In the genomic region with DNA sequence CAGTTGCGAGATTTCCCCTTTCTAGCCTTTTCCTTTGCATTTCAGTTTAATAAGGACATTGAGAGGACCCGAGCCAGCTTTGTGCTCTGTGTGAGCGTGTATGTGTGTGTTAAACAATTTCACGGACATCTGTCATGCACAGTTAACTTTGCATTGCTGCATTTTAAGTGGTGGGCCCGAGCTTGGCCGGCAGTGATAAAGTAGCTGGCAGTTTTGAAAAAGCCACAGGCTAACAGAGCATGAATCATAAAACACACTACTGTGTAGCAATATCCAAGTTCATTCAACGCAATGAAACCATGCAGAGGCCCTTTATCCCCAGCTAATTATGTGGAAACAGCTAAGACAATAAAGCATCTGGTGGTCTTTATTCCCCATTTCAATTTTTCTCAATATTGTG, we compare ENCODE assay signal across 12 mouse cellular contexts.
DNase-seq lines count a peak whose midpoint lies in the region; ATAC-seq lines count a peak whose summit lies in the region.
"Had no signal": no experiment of that assay in that cellular context is flagged by ENCODE, and none has a peak within 500 bp of the region (broad histone marks: within the 10 kb centered on the region; RNA-seq: fewer than 3 reads in every experiment).

No protein-coding gene starts in this region.

- H3K27ac ChIP-seq in embryonic facial prominence, embryonic 15.5 days (replicated peaks) = no peak overlapping the region
- H3K27ac ChIP-seq in neural tube, embryonic 12.5 days = no peak overlapping the region
- H3K27ac ChIP-seq in liver, embryonic 11.5 days (ENCODE audit: low read depth, low read length) = no peak overlapping the region
- H3K27ac ChIP-seq: heart, embryonic 15.5 days; layer of hippocampus, adult 2 months; liver, embryonic 14.5 days had no signal

- no peak overlapping the region for H3K9ac ChIP-seq in embryonic facial prominence, embryonic 15.5 days
- no peak overlapping the region for H3K9ac ChIP-seq in neural tube, embryonic 12.5 days
- no peak overlapping the region for H3K9ac ChIP-seq in liver, embryonic 11.5 days (ENCODE audit: low read depth, low read length)
- H3K9ac ChIP-seq: heart, embryonic 15.5 days; liver, embryonic 14.5 days had no signal

- H3K9me3 ChIP-seq in embryonic facial prominence, embryonic 15.5 days (replicated peaks) = no peaks in the 10 kb centered on the region
- no peaks in the 10 kb centered on the region for H3K9me3 ChIP-seq in neural tube, embryonic 12.5 days
- no peaks in the 10 kb centered on the region for H3K9me3 ChIP-seq in liver, embryonic 11.5 days (ENCODE audit: control insufficient read depth, low read length)
- H3K9me3 ChIP-seq: heart, embryonic 15.5 days had no signal

- ATAC-seq in embryonic facial prominence, embryonic 15.5 days (ENCODE audit: insufficient number of reproducible peaks, low FRiP score, low TSS enrichment, low read depth) = no peak; the same call in 1 of the 2 replicates
- peak; percentile 57 for ATAC-seq in neural tube, embryonic 12.5 days (ENCODE audit: low FRiP score, low read depth)
- ATAC-seq in liver, embryonic 11.5 days (replicated peaks; ENCODE audit: low FRiP score) = no peak

- H3K4me1 ChIP-seq in embryonic facial prominence, embryonic 15.5 days = 0 out of 2 replicates have a peak, but pooled peaks cover 17% of the 10 kb centered on the region
- peaks cover 28% of the 10 kb centered on the region for H3K4me1 ChIP-seq in neural tube, embryonic 12.5 days
- no peaks in the 10 kb centered on the region for H3K4me1 ChIP-seq in liver, embryonic 11.5 days (replicated peaks; ENCODE audit: control insufficient read depth, insufficient read depth, low read length)
- H3K4me1 ChIP-seq: heart, embryonic 15.5 days had no signal

- H3K27me3 ChIP-seq in embryonic facial prominence, embryonic 15.5 days = peaks cover 46% of the 10 kb centered on the region
- H3K27me3 ChIP-seq in neural tube, embryonic 12.5 days (replicated peaks) = peaks cover 89% of the 10 kb centered on the region
- H3K27me3 ChIP-seq in liver, embryonic 11.5 days (replicated peaks; ENCODE audit: control insufficient read depth, insufficient read depth, low read length) = no peaks in the 10 kb centered on the region

- WGBS in embryonic facial prominence, embryonic 15.5 days = 16% methylated on average over 7 of the region's 7 CpGs
- 5% methylated on average over 7 of the region's 7 CpGs for WGBS in neural tube, embryonic 12.5 days
- 64% methylated on average over 7 of the region's 7 CpGs for WGBS in liver, embryonic 11.5 days

- peak overlapping the region; percentile 17; the same call in 1 of the 2 replicates for H3K4me2 ChIP-seq in embryonic facial prominence, embryonic 15.5 days (replicated peaks)
- H3K4me2 ChIP-seq in neural tube, embryonic 12.5 days (replicated peaks) = peak overlapping the region; percentile 35
- no peak overlapping the region for H3K4me2 ChIP-seq in liver, embryonic 11.5 days
- H3K4me2 ChIP-seq: heart, embryonic 15.5 days had no signal

- peak; percentile 15 for DNase-seq in kidney, postnatal 14 days
- no peak for DNase-seq in kidney, adult 18-20 months
- peak; percentile 10 to 37 for DNase-seq in kidney, postnatal 4 days
- DNase-seq in liver, embryonic 11.5 days (ENCODE audit: low spot score) = no peak
- DNase-seq in MN1 (ENCODE audit: low spot score) = no peak
- DNase-seq in gastrocnemius, postnatal 4 days (ENCODE audit: low spot score in 2 of 2) = no peak
- DNase-seq: thymus, postnatal 14 days had no signal

- no peak overlapping the region for H3K4me3 ChIP-seq in embryonic facial prominence, embryonic 15.5 days (replicated peaks)
- no peak overlapping the region for H3K4me3 ChIP-seq in neural tube, embryonic 12.5 days
- no peak overlapping the region for H3K4me3 ChIP-seq in liver, embryonic 11.5 days (ENCODE audit: low read depth, low read length)
- H3K4me3 ChIP-seq: heart, embryonic 15.5 days; layer of hippocampus, adult 2 months had no signal

- no peaks in the 10 kb centered on the region for H3K36me3 ChIP-seq in embryonic facial prominence, embryonic 15.5 days
- no peaks in the 10 kb centered on the region for H3K36me3 ChIP-seq in neural tube, embryonic 12.5 days
- H3K36me3 ChIP-seq in liver, embryonic 11.5 days (ENCODE audit: control insufficient read depth, insufficient read depth, low read length) = no peaks in the 10 kb centered on the region
- H3K36me3 ChIP-seq: heart, embryonic 15.5 days had no signal

Comparison
In these comparisons a context has a peak if more than half of its experiments do, and no peak if none do; other contexts are left out.
1. DNase-seq: peak in kidney, postnatal 14 days (single experiment) and kidney, postnatal 4 days (2 of 2); none in kidney, adult 18-20 months (single experiment), liver, embryonic 11.5 days (single experiment), MN1 (single experiment) and gastrocnemius, postnatal 4 days (0 of 2).